Mouse (Mus musculus) liver, adult 2 months (tissue): ENCODE results near the gene Tmem135.

Source experiments
- CTCF ChIP-seq: fragments of 200-500 bp; IDR thresholded peaks from 2 replicates; pipeline ENCODE4 v1.5.1; 2011; ENCODE audit warnings: low read depth, low read length, control low read depth
- POLR2A ChIP-seq: fragments of 200-500 bp; IDR thresholded peaks from 2 replicates; pipeline ENCODE4 v1.6.1; 2011; ENCODE audit warnings: low read length, control low read depth; ENCODE audit not compliant: insufficient read depth; ENCODE audit errors: extremely low read depth

DNA sequence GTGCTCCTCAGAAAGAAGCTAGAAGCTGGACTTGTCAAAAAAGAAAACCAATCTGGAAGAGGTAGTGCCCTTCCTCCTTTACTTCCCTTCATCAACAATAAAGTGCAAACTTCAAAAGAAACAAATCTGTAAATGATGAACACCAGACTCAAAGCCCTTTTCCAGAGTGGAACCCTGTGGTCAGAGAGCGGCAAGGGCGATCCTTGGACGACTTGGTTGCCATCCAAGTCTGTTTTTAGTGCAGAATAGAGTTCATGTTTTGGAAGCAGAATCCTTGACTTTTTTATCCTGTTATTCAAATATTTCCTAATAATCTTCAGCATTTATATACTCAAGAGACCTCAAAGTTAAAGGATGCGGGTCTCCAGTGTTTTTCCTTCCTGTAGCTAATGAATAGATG, 11.6 kb downstream of the Tmem135 start:
- TF ChIP-seq POLR2A (no peak), CTCF (no peak)
